Mouse (Mus musculus) cerebellum, adult 2 months (tissue): ENCODE measurements around the gene Shc3.

Experiments used
- CTCF ChIP-seq: fragments of 200-500 bp; IDR thresholded peaks from 2 replicates; pipeline ENCODE4 v1.5.1; 2011; ENCODE audit warnings: low read depth, mild to moderate bottlenecking, control low read depth, low read length, moderate library complexity, borderline replicate concordance; ENCODE audit not compliant: insufficient read depth
- POLR2A ChIP-seq: fragments of 200-500 bp; IDR thresholded peaks from 2 replicates; pipeline ENCODE4 v1.6.1; 2011; ENCODE audit warnings: low read length, control low read depth, borderline replicate concordance; ENCODE audit not compliant: insufficient read depth

GRCm38 (mm10) chr13:51505711-51506110, 63.5 kb downstream of the Shc3 start:
- TF ChIP-seq CTCF: no peak
- TF ChIP-seq POLR2A: no peak
